Mouse (Mus musculus) right cerebral cortex, postnatal 25 days (tissue): Measurements from ENCODE around the gene Ddx6.

Experiments
- DNase-seq: peaks from one replicate; pipeline ENCODE4 v3.0.0; 2022

Ddx6 gene

GRCm38 (mm10) chr9:44644186-44644585 lies 39.5 kb downstream of the Ddx6 start:
- DNase-seq: no peak

GRCm38 (mm10) chr9:44645481-44645880 lies 40.8 kb downstream of the Ddx6 start:
- no peak for DNase-seq

- no peak for DNase-seq
Observed at GRCm38 (mm10) chr9:44645924-44646323, 41.2 kb downstream of the Ddx6 start.

GRCm38 (mm10) chr9:44646366-44646765 lies 41.7 kb downstream of the Ddx6 start:
- no peak for DNase-seq

- DNase-seq: no peak
Observed at GRCm38 (mm10) chr9:44647026-44647425, 42.3 kb downstream of the Ddx6 start.

- no peak for DNase-seq
Observed at GRCm38 (mm10) chr9:44647656-44648055, 43.0 kb downstream of the Ddx6 start.

- DNase-seq: no peak
Observed at GRCm38 (mm10) chr9:44648881-44649281, 44.2 kb downstream of the Ddx6 start.

- DNase-seq: no peak
Observed at GRCm38 (mm10) chr9:44652027-44652426, 47.3 kb downstream of the Ddx6 start.

- DNase-seq: no peak
Observed at GRCm38 (mm10) chr9:44653896-44654295, 49.2 kb downstream of the Ddx6 start.

GRCm38 (mm10) chr9:44655098-44656066 lies 50.7 kb downstream of the Ddx6 start:
- DNase-seq: no peak

GRCm38 (mm10) chr9:44663706-44664105 lies 59.0 kb downstream of the Ddx6 start:
- DNase-seq: no peak

- no peak for DNase-seq
Observed at GRCm38 (mm10) chr9:44671416-44671815, 66.7 kb downstream of the Ddx6 start.

- DNase-seq: no peak
Observed at GRCm38 (mm10) chr9:44672291-44672865, 67.7 kb downstream of the Ddx6 start.

- no peak for DNase-seq
Observed at GRCm38 (mm10) chr9:44673005-44673404, 68.3 kb downstream of the Ddx6 start, which contains the start of gene Treh. Treh (plus strand) TSS chr9:44673233.

- DNase-seq: no peak
Observed at GRCm38 (mm10) chr9:44678288-44678871, 73.7 kb downstream of the Ddx6 start.

- DNase-seq: no peak
Observed at GRCm38 (mm10) chr9:44679565-44679964, 74.9 kb downstream of the Ddx6 start.

- no peak for DNase-seq
Observed at GRCm38 (mm10) chr9:44683046-44683445, 78.4 kb downstream of the Ddx6 start.

- peak; percentile 52 for DNase-seq
Observed at GRCm38 (mm10) chr9:44685346-44686330, 80.9 kb downstream of the Ddx6 start.

- no peak for DNase-seq
Observed at GRCm38 (mm10) chr9:44686638-44687037, 81.9 kb downstream of the Ddx6 start.

GRCm38 (mm10) chr9:44688013-44688412 lies 83.3 kb downstream of the Ddx6 start:
- DNase-seq: no peak
